Mouse (Mus musculus): Measurements from ENCODE around the gene Acin1.
A peak's percentile ranks its signal among the peaks of the same experiment; 100 is the strongest.

Gene Acin1

DNA sequence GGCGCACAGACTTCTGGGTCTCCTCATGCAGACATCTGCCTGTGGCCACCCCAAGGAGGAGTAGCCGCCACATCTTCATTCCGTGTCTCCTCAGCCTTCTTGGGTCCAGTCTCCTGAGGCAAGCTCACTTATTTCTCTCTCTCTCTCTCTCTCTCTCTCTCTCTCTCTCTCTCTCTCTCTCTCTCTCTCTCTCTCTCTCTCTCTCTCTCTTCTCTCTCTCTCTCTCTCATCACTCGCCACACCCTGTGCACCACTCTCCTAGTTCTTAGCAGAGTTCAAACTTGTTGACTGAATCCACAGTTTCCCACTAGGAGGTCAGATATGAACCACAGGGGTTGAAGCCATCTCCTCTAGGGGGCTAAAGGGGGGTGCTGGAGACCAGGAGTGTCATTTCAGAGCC lies 12.0 kb upstream of the Acin1 start, which contains the start of gene Gm29776:
TSS of gene Gm29776 (minus strand) at position 101 of the 400 bp plus-strand sequence.
- no peak for DNase-seq (ENCODE audit: low spot score in 2 of 2)

DNA sequence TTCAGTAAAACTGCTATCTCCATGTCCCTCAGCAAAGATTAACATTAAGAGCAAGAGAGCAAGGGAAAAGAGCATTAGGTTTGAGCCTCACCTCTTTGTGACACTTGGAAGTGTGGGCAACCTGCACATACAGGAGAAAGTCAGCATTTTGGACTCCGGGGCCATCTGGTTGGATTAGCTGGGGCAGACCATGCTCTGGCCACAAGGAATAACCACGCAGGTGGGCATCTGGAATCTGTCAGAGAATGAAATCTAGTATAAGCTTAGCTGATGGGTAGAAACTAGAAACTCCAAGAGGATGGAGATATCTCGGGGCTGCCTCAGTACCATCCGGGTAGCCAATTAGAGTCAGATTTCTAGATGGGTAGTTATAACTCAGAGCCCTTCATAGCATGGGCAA lies 10.0 kb upstream of the Acin1 start:
- DNase-seq (ENCODE audit: low spot score in 2 of 2), result no peak

DNA sequence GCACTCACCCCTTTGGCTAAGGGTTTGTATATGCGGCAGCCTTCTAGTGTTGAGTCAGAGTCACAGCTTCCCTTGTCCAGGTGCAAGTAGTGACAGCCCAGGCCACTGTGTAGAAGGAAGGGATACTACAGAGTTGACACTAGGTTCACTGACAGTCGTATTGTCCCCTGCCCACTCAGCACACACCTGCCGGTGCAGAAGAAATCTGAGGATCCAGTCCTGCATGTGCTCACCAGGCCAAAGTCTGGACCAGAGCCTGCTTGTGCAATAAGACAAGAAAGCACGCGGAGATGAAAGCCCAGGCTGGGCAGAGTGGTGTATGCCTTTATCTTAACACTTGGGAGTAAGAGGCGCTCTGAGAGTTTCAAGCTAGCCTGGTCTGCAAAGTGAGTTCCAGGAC lies 8.3 kb upstream of the Acin1 start:
- no peak for DNase-seq (ENCODE audit: low spot score in 2 of 2)

DNA sequence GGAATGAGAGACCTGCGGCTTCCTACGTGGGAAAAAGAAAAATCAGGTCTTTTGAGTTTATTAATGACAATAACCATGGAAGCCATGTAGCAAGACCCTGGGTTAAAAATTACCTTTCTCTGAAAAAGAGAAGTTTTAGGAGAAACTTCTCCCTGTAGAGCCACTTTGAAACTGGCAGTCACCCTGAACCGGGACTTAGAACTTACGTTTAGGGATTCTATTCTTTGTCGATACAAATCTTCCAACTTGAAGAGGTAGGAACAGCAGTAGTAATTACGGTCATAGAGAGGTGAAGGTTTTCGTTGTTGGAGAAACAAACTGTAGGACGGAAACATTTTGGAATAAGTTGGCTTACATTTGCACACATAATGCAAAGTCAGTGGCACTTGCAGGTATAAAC lies 520 bp upstream of the Acin1 start:
- no peak for DNase-seq (ENCODE audit: low spot score in 2 of 2)

DNA sequence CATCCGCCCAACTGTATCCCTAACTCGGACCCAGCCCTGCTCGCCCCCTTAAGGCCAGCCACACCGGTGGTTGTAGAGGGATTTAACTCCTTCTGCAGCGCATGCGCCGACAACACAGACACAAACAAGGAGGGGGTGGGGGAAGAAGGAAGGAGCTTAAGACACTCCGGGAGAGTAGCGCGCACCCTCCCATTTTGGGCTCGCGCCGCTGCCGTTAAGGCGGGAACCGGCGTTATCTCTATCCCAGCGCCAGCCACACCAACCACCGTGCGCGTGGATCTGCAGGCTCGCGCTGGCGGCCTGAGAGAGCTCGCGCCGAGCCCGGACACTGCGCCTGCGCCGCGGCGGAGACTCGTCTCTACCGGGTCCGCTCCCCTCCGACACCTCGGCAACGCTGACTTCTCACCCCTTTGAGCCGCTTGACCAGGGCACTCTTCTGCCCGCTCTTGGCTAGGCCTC lies 639 bp downstream of the Acin1 start, which contains the start of gene 1700123O20Rik:
TSS of gene 1700123O20Rik (plus strand) at position 154 of the 459 bp plus-strand sequence.
- DNase-seq (ENCODE audit: low spot score in 2 of 2), result no peak

DNA sequence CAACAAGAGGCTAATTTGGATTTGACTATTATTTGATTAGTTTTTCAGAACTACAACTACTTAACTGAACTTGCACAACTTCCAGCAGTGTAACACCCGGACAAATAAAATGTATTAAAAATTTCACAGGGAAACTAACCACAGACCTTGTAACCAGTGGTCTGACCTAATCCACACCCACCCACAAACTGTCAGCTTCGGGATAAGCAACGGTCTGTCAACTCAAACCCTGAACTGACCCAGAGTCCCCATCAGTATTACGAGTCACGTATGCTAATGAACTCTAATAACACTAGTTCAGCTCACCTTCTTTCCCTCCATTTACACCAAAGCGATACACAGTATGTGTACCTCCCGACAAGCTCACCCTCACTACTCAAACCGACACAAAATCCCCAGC lies 1.3 kb downstream of the Acin1 start:
- DNase-seq (ENCODE audit: low spot score in 2 of 2), result no peak

DNA sequence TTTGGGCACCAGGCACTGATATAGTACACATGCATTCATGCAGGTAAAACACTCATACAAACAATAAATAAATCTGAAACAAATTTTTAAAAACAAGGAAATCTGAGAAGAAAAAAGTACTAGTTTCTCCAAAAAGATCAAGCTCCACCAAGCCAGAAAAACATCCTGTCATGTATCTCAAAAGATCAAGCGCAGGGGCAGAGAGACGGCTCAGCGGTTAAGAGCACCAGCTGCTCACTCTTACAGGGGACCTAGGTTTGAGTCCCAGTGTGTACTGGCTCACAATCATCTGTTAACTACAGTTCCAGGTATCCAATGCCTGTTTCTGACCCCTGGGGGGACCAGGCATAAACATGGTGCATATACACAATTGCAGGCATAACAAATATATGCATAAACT lies 4.3 kb downstream of the Acin1 start:
- DNase-seq (ENCODE audit: low spot score in 2 of 2), result no peak

DNA sequence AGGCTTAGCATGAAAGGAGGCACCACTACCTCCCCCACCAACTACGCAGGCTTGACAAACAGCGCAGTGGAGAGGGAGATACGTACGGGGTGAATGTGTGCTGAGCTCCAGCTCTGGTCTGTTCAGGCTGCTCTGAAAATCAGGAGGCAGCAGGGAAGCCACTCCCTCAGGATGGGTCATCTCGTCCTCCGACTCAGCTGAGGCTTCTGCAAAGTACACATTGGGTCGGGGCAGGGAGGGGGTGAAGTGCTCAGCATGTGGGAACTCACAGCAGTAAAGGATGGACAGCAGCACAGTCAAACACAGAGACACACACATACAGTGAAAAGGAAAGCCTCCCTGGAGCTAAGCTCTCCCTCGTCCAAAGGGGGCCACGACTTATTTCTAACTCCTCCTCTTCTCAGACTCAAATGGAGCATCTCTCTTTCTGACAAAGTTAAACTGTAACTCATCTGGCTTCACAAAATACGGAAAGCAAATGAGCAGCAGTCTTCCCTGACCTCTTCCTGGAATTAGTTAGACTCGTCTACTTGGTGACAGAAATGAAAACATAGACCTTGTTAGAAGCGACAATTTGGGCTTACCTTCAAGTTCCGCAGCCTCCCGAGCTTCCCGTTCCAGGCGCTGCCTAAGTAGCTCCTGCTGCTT lies 8.0 kb downstream of the Acin1 start:
- DNase-seq (ENCODE audit: low spot score in 2 of 2), result no peak

DNA sequence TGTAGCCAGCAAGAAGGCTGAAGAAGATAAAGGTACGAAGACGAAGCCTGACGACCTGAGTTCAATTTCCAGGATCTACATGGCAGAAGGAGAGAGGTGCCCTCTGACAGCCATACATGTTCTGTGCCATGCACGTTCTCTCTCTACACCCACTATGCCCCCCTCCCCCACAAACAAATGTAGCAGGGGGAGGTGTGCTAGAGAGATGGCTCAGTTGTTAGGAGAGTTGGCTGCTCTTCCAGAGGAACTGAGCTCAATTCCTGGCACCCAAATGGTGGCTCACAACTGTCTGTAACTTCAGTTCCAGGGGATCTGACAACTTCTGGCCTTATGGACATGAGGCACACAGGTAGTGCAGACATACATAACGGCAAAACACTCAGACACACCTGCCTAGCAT lies 10.4 kb downstream of the Acin1 start:
- no peak for DNase-seq (ENCODE audit: low spot score in 2 of 2)

DNA sequence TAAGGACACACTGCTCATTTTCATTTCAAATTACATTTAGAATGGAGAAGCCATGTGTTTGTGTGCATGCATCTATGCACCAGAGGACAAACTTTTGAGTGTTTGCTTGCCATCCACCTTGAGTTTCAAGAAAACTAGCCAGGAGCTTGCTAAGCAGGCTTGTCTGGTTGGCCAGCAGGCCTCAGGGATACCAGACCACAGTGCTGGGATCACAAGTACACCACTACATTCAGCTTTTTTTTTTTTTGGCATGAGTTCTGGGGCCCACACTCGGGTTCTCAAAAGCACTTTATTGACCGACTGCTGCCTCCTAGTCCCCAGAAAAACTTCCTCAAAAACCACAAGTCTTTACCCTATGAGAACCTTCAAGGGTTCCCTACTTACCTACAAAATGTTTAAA lies 12.4 kb downstream of the Acin1 start:
- DNase-seq (ENCODE audit: low spot score in 2 of 2), result no peak

DNA sequence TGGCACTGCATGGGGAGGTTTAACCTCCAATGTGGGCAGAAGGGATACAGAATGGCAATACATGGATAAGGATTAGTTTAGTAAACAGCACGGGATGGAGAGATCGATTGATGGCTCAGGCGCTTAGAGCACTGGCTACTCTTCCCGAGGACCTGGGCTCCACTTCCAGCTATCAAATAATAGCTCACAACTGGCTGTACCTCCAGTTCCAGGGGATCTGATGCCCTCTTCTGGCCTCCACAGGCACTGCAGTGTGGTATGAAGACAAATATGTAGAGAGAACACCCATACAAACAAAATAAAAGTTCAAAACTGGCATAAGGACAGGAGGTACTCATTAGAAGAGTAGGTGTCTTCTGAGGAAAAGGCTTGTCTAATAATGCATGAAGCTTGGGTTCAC lies 17.4 kb downstream of the Acin1 start:
- no peak for DNase-seq (ENCODE audit: low spot score in 2 of 2)

DNA sequence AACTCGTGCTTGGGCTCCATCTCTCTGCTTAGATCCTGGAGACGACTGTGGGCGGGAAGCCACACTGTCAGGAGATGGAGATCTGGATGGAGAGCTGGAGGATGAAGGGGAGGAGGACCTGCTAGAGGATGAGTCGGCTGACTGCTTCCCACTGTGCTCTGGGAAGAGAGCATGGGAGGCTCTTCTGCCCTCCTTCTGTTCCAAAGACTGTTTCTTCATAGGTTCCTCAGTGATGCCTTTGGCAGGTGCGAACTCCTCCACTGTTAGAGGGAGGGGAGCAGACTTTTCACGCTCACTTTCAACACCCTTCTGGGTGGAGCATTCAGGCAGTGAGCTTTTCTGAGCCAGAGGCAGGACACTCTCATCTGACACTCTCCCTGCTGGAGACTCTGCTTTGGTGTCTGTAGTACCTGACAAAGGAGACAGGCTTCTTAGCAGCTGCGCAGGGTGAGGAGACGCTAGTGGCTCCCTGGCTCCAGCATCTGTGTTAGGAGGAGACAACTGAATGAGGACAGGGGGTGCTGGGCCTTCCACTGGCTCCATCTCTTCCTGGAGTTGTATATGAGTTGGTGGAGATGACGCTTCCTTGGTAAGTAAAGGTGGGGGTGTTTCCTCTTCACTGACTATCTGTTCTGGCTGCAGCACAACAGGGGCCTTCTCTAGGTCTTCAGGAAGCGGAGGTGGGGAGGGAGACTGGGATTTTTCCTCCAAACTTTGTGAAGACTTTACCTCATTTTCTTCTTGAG lies 22.1 kb downstream of the Acin1 start:
- no peak for DNase-seq (ENCODE audit: low spot score in 2 of 2)

DNA sequence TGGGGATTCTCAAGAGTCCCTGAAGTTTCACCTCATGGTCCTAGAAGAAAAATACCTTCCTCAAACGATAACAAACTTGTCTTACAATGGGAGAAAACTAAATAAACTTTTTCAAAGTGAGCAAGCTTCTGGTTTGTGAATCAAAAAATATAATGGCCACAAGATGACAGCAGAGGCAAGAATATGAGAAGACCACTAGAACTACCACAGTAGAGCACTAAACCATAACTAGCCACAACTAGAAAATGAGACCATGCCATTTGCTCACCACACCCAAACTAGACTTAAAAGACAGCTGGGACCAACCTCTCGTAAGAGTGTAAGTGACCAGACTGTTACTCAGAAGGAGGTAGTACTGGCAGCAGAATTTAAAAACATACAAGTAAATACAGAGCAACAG lies 26.7 kb downstream of the Acin1 start:
- DNase-seq (ENCODE audit: low spot score in 2 of 2), result no peak

DNA sequence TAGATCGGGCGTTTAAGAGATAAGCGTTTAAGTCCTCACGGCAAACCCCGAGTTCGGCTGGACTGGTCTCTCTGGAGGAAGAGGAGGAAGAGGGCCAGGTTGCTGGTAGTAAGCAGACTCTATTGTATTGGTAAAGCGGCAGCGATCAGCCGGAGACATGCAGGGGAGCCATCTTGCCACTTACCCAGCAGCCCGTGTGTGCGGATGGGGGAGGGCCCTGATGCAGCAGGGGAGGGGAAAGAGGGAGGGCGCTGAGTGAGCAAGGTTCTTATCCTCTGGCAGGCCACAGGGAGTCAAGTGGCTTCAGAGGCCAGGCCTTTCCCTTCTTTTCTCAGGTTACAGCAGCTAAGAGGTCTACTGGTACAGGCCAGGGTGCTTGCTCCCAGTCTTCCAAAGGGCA lies 33.2 kb downstream of the Acin1 start:
- peak; percentile 72 to 76 for DNase-seq (ENCODE audit: low spot score in 2 of 2)

DNA sequence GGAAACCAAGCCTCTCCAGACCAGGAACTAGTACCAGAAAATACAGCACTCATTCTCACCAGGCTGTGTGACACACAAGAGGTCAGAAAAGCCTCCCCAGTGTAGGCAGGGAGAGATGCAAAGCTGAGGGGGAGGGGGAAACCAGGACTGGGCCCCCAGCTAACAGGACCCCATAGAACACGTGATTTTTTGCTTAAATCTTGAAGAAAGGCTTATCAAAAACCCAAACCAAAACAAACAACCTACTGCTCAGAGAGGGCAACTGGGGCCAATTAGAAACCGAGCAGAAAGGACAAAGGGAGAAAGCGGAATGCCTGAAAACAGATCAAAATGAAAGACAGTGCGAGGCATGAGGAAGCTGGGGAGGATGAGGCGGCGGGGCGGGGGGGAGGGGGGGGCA lies 33.9 kb downstream of the Acin1 start:
- no peak for DNase-seq (ENCODE audit: low spot score in 2 of 2)

DNA sequence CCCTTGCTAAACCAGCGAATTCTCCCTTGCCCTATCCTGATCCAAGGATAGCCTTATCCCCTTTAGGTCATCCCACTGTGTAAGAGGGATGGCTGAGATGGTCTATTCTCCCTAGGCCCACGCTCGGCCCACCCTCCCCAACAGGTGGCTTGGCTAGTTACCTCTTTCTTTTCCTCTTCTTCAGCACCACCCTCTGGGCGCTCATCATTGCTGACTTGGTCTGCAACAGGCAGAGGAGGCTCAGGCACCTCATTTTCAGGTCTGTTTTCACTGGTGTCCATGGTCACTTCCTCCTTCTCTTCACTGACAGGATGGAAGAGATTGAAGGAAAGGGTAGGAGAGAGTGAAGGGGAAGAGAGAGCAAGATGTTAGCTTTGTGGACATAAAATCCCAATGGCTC lies 35.2 kb downstream of the Acin1 start:
- no peak for DNase-seq (ENCODE audit: low spot score in 2 of 2)

DNA sequence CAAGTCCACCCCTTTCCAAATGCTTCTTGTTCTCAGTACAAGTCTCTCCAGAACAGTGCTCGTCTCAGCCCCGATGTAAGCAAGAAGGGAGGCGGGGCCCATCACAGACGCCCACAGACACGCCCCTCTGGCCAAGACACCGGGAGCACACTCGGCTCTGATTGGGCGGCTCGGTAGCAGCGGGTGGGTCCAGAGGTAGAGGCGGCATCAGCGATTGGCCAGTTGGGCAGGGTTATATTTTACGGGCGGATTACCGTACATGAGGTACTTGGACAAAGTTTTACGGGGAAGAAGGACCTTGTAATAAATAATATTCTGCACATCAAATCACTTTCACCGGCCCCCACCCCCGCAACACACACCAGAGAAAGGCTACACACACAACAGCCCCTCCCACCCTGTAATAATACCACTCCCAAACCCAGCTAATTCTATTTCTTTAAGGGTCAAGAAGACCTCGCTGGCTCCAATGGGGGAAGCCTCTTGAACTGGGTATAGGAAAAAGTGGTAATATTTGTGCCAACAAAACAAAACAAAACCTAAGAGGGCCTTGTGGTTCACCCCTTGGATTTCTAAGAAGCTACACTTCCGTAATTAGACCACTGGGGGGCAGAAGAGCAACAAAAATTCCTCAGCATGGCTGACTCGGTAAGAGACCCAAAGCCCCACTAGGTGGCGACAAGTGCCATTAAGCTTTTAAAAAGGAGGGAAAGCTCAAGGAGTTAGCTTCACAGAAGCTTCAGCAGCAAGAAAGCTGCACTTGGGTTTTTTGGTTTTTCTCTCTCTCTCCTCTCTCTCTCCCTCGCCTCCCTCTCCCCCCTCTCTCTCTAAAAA lies 35.9 kb downstream of the Acin1 start:
- peak; percentile 63 to 75 for DNase-seq (ENCODE audit: low spot score in 2 of 2)

DNA sequence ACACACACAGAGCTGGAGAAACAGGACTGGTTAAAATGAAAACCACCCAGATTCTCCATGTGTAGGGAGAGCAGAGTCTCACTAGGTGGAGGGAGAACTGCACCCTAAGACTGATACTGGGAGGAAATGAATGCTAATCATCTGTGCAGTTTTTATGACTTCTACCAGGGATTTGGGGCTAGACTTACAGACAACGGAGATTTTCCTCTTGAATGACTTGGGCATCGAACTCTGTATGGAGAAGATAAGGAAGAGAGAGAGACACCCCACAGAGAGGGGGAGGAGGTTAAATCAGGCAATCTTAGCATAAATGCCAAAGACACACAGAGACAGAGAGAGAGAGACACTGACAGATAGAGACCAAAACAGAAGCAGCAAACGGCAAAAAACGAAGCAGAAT lies 38.8 kb downstream of the Acin1 start:
- DNase-seq (ENCODE audit: low spot score in 2 of 2), result no peak

DNA sequence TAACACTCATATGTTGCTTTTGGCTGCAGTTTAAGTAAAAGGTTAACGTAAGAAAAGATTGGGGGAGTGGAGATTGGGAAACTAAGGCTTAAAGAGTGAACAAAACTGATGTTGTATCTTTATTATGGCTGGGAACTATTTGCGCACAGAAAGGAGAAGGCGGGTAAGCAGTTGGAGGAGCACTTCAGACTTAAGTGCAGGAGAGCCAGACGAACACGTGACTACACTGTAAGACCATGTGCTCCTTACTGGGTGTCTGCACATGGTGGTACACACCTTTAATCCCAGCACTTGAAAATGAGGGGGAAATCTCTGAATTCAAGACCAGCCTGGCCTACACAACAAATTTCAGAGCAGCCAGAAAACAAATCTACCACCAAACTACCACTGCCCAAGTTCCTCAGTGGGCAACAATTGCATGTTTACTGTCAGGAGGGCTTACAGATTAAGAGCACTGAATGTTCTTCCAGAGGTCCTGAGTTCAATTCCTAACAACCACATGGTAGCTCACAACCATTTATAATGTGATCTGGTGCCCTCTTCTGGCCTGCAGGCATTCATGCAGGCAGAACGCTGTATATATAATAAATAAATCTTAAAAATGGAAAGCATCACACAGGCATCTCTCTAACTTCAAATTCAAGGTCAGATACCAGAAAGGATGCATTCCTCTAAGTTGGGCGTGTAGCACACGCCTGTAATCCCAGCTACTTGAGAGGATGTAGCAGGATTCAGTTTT lies 39.7 kb downstream of the Acin1 start:
- no peak for DNase-seq (ENCODE audit: low spot score in 2 of 2)

DNA sequence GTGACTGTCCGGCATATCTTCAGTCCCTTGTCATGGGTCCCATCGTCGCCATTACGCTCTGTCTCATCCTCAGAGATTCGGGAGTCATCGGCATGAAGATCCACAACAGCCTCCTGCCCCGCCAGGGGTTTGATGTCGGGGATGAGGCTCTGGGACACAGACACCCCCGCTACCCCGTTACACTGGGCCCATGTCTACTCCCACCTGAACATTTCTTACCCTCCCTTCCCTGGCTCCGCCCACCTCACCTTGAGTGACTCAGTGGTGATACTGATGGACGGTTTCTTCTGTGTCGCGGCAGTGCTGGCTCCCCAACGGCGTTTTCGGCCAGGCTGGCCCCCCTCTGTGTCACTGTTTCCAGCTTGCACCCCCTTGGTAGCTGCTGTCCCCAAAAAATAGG lies 40.3 kb downstream of the Acin1 start:
- no peak for DNase-seq (ENCODE audit: low spot score in 2 of 2)

DNA sequence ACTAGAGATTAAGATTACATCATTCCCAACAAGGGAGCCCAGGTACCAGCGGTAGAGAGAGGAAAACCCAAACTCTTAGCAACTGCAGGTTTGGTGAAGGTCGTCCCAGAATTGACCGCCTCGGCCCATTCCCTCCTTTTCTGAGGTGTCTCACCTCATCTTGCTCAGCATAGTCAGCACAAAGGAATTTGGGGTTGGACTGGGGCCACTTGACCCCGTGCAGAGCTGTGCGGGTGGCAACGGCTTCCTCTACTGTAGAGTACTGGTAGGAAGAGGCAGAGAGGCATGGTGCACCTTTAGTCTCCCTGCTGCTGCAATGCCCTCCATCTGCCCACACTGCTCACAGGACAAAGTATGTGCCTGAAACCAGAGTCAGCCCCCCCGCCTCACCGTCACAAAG lies 42.4 kb downstream of the Acin1 start:
- DNase-seq (ENCODE audit: low spot score in 2 of 2), result no peak

DNA sequence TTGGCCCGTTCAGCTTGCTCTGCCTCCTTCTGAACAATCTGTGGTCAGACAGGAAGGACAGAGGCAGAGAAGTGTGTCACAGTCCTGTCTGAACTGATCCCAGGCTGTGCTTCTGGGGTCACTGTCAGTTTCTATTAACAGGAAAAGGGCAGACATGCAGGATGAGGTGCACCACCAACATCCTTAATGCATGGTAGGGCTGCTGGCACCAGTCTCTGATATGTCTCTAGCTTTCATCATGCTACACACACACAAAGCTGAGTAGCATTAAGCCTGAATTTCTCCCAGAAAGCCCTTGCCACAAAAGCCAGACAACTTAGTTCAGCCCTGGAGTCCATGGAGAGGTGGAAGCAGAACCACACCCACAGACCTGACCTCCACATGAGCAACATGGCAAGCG lies 43.7 kb downstream of the Acin1 start:
- DNase-seq (ENCODE audit: low spot score in 2 of 2), result no peak
